Mouse (Mus musculus) kidney, postnatal 36 days (tissue): ENCODE data around the gene Btn2a2.
A peak's percentile ranks its signal among the peaks of the same experiment; 100 is the strongest.

Experiments
- DNase-seq, 2 experiments: peaks; one replicate each; pipeline ENCODE4 v3.0.0; 2021 to 2022; ENCODE audit warnings: mixed read lengths in 2 of 2

Gene Btn2a2

GRCm38 (mm10) chr13:23491990-23492389 is 3.3 kb upstream of the Btn2a2 start:
- no peak for DNase-seq

DNA sequence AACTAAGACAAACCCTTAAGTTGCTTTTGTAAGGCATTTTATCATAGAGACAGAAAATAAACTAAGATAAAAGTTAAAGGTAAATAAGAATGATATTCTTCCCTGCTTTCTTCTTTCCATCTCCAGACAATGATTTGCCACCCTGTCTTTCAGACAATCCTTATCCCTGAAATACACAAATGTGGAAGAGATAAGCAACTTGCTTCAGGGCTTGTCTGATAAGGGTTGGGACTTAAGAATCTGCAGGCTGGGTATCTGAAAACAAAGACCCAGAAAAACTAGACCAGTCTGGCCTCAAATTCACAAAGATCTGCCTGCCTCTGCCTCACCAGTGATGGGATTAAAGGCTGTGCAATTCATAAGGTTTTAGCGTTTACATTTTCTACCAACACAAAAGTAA is 2.6 kb upstream of the Btn2a2 start:
- no peak for DNase-seq

GRCm38 (mm10) chr13:23490863-23491262 is 2.2 kb upstream of the Btn2a2 start:
- no peak for DNase-seq

DNA sequence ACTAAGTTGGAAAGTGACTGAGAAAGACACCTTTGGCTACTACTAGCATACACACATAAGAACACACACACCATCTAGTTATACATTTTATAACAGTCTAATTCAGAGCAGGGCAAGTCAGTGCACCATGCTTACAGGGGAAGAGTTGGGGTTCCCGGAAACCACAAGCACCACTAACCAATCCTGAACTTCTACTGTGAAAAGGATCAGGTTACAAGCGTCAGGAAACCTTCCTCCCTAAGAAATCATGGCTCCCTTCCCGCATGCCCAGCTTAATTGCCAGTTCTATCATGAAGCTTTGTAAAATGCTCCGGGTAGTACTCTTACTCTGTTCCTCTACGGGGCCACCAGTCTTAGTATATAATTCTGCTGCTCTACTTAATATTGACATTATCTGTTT is 3.4 kb downstream of the Btn2a2 start:
- DNase-seq = no peak

DNA sequence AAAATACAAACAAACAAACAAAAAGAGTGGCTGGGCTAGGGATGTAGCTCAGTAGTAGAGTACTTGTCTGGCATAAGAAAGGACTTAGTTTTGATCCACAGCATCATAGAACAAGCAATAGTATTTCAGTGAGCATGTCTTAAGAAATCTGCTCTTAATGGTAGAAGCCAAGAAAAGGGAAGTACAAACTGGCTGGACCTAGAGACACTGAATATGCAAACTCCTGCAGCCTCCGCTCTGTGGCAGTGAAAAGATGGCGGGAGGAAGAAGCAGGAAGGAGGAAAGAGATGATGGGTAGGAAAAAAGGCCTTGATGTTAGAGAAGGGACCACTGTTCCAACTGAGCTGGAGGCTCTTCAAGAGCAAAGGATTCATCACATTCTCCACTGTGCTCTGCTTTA is 5.5 kb downstream of the Btn2a2 start:
- DNase-seq = no peak

DNA sequence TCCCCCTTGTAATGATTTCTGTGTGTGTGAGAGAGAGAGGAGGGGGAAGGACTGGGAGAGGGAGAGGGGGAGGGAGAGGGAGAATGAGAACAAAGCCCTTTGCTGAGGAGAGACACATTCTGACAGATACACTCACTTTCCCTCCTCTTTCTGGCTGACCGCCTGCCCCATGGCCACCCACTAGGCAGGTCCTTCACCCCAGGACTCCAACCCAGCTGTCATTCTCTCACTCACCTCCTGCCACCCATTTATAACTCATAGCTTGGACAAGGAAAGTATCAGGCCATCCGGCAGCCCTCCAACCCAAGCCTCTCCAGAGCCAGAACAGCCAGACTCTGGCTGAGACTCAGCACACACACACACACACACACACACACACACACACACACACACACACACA is 13.0 kb downstream of the Btn2a2 start:
- DNase-seq = no peak

GRCm38 (mm10) chr13:23466911-23467310 is 21.7 kb downstream of the Btn2a2 start:
- peak; percentile 66 to 72 for DNase-seq

GRCm38 (mm10) chr13:23466306-23466705 is 22.4 kb downstream of the Btn2a2 start:
- DNase-seq = no peak

DNA sequence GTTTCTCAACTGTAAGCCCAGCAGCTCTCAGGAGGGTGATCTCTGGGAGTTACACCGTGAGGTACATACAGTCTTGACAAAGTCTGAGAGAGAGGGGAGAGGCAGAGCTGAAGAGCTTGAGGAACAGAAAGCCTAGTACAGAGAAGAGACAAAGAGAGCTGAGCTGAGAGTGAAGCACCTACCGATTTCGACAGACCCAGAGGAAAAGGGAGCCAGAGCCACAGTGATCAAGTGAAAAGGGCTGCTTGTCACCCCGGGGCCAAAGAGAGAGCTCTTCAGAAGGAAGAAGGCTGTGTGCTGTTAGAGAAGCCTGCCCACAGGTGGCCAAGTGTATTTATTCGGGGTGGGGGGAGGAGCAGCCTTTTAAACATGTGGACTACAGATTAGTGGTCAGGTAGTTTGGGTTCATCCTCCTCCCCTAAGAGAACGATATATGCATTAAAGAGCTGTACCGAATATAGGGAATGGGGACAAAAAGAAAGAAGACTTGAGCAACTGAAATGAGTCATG is 23.0 kb downstream of the Btn2a2 start, which contains the start of gene Btn1a1:
Btn1a1 (minus strand) TSS at position 302 of the 510 bp plus-strand sequence.
- DNase-seq = no peak

DNA sequence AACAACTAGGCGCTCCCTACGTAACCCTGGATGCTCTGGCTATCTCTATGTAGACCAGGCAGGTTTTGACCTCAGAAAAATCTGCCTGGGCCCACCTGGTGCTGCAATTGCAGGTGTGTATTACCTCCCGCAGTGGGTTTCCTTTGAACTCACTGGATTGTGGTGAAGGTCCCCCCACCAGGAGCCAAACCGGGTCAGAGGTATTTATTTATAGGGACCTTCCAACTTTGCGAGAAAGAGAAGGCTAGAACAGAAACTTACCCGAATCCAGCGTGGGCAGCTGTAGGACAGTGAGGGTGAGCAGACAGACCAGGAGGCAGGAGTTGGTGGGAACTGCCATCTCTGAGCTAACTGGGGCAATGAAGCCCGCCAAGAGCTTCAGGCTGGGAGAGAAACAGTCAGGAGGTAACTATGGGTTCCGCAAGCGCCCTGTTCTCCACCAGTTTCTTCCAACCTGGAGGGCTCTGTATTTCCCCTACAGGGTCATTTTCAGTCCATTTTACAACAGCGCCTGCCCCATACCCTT is 23.8 kb downstream of the Btn2a2 start:
- DNase-seq = no peak

DNA sequence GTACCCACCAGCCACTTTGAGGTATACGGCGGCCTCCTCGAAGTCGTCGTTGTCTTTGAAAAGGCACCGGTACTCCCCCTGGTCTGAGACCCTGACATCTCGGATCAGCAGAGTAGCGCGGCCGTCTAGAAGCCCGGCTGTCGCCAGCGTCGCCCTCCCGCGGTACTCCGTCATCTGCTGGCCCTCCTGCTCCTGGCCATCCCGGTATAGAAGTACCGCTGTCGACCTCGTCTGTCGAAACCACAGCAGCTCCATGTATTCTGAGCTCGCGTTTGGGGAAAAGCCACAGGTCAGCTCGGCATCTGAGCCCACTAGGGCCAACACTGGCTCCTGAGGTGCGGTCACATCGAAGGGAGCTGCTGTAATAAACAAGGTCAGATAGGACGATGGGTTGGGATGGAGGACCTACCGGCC is 24.4 kb downstream of the Btn2a2 start:
- DNase-seq = peak in 1 of 2 experiments; percentile 44

- DNase-seq = peak; percentile 52 to 75
Observed at GRCm38 (mm10) chr13:23463381-23464223, 25.1 kb downstream of the Btn2a2 start.

GRCm38 (mm10) chr13:23462669-23463068 is 26.0 kb downstream of the Btn2a2 start:
- no peak for DNase-seq

- no peak for DNase-seq
Observed at GRCm38 (mm10) chr13:23462063-23462462, 26.6 kb downstream of the Btn2a2 start.

- no peak for DNase-seq
Observed at GRCm38 (mm10) chr13:23459264-23459846, 29.3 kb downstream of the Btn2a2 start.

DNA sequence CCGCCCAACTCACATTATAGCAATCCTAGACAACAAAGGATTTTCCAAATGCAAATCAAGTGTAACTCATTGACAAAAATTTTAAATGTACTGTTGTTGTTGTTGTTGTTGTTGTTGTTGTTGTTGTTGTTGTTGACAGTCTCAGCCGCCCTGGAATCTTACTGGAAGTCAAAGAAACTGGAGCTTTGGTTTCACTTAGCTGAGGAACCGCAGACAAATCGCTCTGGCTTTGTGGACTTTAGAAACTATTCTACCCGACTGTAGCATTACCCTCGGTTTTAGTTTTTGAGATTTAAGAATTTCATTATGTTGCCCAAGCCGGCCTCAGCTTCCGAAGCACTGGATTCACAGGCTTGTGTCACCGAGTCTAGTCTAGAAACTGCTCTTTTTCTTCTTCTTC is 34.7 kb downstream of the Btn2a2 start:
- DNase-seq = peak in 1 of 2 experiments; percentile 30

DNA sequence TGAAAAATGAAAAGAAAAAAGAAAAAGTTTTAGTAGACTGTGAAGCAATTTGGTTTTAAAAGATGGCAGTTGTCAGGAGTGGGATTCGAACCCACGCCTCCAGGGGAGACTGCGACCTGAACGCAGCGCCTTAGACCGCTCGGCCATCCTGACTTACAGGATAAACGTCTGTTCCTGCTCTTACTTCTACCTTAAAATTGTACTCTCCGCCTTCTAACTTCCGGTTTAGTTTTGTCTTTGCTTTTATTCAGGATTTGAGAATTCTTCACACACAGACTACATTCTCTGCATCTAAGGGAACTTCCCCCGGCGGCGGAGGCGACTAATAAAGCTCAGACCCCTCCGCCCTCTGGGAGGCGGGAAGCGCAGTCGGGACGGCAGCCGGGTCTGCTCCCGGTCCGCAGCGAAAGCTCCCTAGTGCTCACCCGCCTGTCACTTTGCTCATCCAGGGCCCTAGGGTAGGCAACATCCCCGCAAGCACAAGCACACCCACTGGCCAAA is 35.2 kb downstream of the Btn2a2 start:
- peak; percentile 80 to 83 for DNase-seq

DNA sequence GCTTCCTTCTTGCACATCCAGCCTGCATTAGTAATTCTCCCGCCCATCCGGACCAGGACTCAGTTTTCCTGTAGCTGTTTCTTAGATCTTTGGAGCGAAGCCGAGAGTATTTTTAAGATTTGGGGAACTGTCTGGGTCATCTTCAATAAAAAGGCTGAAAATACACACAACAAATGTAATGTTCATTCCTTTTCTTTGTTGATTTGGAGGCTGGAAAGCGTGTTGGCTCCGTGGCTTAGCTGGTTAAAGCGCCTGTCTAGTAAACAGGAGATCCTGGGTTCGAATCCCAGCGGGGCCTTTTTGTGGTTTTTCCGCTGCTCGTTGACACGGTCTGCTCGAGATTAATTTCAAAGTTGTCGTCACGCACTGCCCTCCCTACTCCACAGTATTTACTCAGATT is 38.3 kb downstream of the Btn2a2 start:
- DNase-seq = peak; percentile 87 to 90

GRCm38 (mm10) chr13:23449235-23450095 is 39.2 kb downstream of the Btn2a2 start:
- DNase-seq = peak; percentile 51 to 70

DNA sequence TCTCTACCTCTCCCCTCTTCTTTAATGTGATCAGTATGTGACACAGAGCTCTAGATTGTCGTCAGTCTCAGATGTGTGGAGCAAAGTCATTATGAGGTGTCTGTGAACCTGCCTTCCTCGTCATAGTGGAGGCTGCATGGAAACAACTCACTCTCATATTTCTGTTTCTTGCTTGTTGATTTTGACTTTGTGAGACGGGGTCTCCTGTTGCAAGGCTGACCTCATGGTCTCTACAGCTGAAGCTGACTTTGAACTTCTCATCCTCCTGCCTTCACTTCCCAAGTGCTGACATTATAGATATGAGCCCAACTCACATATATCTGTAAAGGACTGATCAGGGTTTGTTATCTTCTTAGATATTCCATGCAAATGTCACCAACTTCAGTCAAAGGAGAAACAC is 39.9 kb downstream of the Btn2a2 start:
- DNase-seq = no peak

DNA sequence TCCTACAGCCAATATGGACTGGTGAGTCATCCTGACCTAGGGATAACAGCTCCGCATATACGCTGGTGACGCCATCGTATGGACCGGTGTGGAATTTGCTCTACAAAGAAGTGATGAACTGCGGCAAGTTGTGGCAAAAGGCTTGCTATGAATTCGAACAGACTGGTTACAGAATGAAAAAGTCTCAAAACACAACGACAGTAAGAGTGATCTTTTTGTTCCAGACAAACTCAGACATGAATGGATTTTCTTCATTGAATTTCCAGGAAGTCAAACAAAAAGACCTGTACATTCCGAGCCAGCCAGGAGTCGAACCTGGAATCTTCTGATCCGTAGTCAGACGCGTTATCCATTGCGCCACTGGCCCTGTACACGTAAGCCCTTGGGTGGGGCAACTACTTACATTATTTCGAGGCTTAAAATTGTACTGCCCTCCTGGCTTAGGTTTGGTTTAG is 42.1 kb downstream of the Btn2a2 start:
- DNase-seq = peak; percentile 84 to 85

DNA sequence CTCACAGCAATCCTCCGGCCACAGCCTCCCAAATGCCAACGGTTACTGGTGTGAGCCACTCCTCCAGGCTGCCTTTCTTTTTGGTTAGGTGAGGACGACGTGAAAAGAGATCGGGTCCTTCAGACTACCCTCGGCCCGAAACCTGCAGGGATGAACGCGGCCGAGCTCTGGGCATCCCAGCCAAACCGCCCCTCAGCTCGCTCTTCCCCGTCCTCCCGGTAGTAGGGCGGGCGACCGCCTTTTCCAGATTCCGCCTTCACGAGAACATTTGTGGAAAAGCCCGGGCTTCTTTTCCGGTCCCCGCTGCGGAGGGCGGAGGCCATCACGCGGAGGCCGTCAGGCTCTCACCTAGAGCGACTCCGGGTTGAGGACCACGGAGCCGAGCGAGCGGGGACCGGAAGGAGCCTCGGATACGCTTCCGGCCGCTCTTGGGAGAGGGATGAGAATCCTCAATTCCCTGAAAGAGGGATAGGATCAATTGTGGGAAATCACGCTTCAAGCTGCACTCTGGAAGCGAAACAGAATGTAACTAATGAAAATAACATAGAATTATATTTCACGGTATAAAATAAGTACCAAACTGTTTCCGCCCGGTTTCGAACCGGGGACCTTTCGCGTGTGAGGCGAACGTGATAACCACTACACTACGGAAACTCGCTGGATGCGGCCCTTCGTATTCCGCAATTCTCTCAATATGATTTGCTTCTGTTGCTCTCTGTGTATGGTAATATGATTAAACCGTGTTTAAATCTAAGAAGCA is 42.9 kb downstream of the Btn2a2 start:
- peak; percentile 91 for DNase-seq
